ENCODE assay signal across 8 mouse cellular contexts in the genomic region with DNA sequence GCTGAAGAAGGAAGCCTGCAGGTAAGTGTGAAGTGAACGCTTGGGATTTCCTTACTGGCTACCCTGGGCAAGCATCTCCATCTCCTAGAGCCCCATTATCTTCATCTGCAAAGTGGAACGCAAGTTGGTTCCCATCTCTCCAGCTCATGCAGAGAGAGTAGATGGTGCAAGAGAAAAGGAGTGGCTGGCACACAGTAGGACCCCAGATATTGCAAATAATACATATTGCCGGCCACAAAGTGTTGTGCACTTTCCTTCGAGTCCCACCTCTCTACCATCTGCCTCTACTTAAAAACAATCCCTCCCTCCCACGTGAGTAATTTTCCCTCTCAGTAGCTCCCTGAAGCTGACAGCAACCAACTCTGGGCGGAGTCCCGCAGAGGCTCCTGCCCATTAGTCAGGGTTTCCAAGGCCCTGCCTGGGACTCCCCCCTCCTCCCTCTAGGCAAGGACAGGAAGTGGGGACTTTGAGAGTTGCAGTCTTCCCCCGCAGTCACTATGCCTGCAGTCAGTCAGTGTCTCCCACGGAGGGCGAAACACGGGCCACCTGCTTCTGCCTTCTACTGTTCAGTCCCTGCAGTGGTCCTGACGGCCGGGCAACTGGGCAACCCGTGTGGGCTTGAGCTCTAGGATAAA. TPM values are rescaled to one million over a fixed set of nuclear protein-coding genes. Genes with fewer than 3 reads are reported as not detected.
DNase-seq lines count a peak whose midpoint lies in the region; ATAC-seq and TF ChIP-seq lines count a peak whose summit lies in the region.

No protein-coding gene starts in this region.

- H3K4me3 ChIP-seq in hindbrain, embryonic 12.5 days = no peak overlapping the region
- H3K4me3 ChIP-seq in limb, embryonic 14.5 days (replicated peaks; ENCODE audit: low read length) = 0 out of 2 replicates have a peak overlapping the region, but pooled peaks have one; percentile 8
- H3K4me3 ChIP-seq in midbrain, embryonic 15.5 days = no peak overlapping the region
- peak overlapping the region; percentile 32 for H3K4me3 ChIP-seq in testis, adult 2 months (ENCODE audit: control insufficient read depth, low read depth, low read length)

- DNase-seq in A20 (ENCODE audit: low read depth, low spot score) = peak; percentile 77
- peak; percentile 87 to 88 for DNase-seq in adrenal gland, postnatal 36 days
- peak; percentile 83 for DNase-seq in forelimb bud, embryonic 11.5 days (ENCODE audit: low read depth, low spot score)
- peak; percentile 72 for DNase-seq in limb, embryonic 14.5 days (ENCODE audit: low spot score)
- no peak for DNase-seq in cerebellum, postnatal 36 days

- H3K4me2 ChIP-seq in hindbrain, embryonic 12.5 days (replicated peaks) = peak overlapping the region; percentile 40
- H3K4me2 ChIP-seq in limb, embryonic 14.5 days (replicated peaks; ENCODE audit: low read depth, low read length, severe bottlenecking) = peak overlapping the region; percentile 35
- H3K4me2 ChIP-seq in midbrain, embryonic 15.5 days = no peak overlapping the region

- no peak for TF ChIP-seq POLR2A in limb, embryonic 14.5 days (IDR thresholded peaks at IDR 0.05; ENCODE audit: borderline replicate concordance, extremely low read depth, insufficient read depth, insufficient read length)
- no peak for TF ChIP-seq POLR2A in testis, adult 2 months (IDR thresholded peaks at IDR 0.05; ENCODE audit: control insufficient read depth, low read depth, low read length)

- no peaks in the 10 kb centered on the region for H3K9me3 ChIP-seq in hindbrain, embryonic 12.5 days (replicated peaks)
- no peaks in the 10 kb centered on the region for H3K9me3 ChIP-seq in limb, embryonic 14.5 days (ENCODE audit: control insufficient read depth, low read length)
- no peaks in the 10 kb centered on the region for H3K9me3 ChIP-seq in midbrain, embryonic 15.5 days

- peak; percentile 77 for ATAC-seq in hindbrain, embryonic 12.5 days (ENCODE audit: low FRiP score)
- peak; percentile 75 for ATAC-seq in limb, embryonic 14.5 days (ENCODE audit: low FRiP score, low read depth)
- ATAC-seq in midbrain, embryonic 15.5 days (replicated peaks) = peak; percentile 40; the same call in 1 of the 2 replicates

- TF ChIP-seq CTCF in testis, adult 2 months (IDR thresholded peaks at IDR 0.05; ENCODE audit: control insufficient read depth, insufficient read depth, insufficient replicate concordance, low read depth, low read length) = no peak

- H3K9ac ChIP-seq in hindbrain, embryonic 12.5 days = no peak overlapping the region
- H3K9ac ChIP-seq in limb, embryonic 14.5 days (ENCODE audit: low read depth, low read length, severe bottlenecking) = no peak overlapping the region
- no peak overlapping the region for H3K9ac ChIP-seq in midbrain, embryonic 15.5 days

- peak overlapping the region; percentile 60 for H3K27ac ChIP-seq in hindbrain, embryonic 12.5 days
- peak overlapping the region; percentile 49 for H3K27ac ChIP-seq in limb, embryonic 14.5 days (replicated peaks; ENCODE audit: low read depth, low read length)
- H3K27ac ChIP-seq in midbrain, embryonic 15.5 days = no peak overlapping the region
- no peak overlapping the region for H3K27ac ChIP-seq in testis, adult 2 months (ENCODE audit: control insufficient read depth, insufficient read depth, low read depth, low read length)

- H3K36me3 ChIP-seq in hindbrain, embryonic 12.5 days = no peaks in the 10 kb centered on the region
- H3K36me3 ChIP-seq in limb, embryonic 14.5 days (ENCODE audit: control insufficient read depth, insufficient read depth, low read length) = no peaks in the 10 kb centered on the region
- no peaks in the 10 kb centered on the region for H3K36me3 ChIP-seq in midbrain, embryonic 15.5 days (replicated peaks)
- no peaks in the 10 kb centered on the region for H3K36me3 ChIP-seq in testis, adult 2 months (ENCODE audit: control insufficient read depth, insufficient read depth, low read length)

- H3K4me1 ChIP-seq in hindbrain, embryonic 12.5 days = peaks cover 23% of the 10 kb centered on the region
- peaks cover 26% of the 10 kb centered on the region for H3K4me1 ChIP-seq in limb, embryonic 14.5 days (ENCODE audit: control insufficient read depth, insufficient read depth, low read length)
- peaks cover 16% of the 10 kb centered on the region for H3K4me1 ChIP-seq in midbrain, embryonic 15.5 days
- H3K4me1 ChIP-seq in testis, adult 2 months (ENCODE audit: control insufficient read depth, insufficient read depth, low read length) = peaks cover 3% of the 10 kb centered on the region; the same call in 1 of the 2 replicates

- 10% methylated on average over 14 of the region's 14 CpGs for WGBS in hindbrain, embryonic 12.5 days
- WGBS in limb, embryonic 14.5 days = 12% methylated on average over 14 of the region's 14 CpGs
- 15% methylated on average over 14 of the region's 14 CpGs for WGBS in midbrain, embryonic 15.5 days

- H3K27me3 ChIP-seq in hindbrain, embryonic 12.5 days = peaks cover 13% of the 10 kb centered on the region
- no peaks in the 10 kb centered on the region for H3K27me3 ChIP-seq in limb, embryonic 14.5 days (ENCODE audit: control insufficient read depth, insufficient read depth, low read length)
- peaks cover 6% of the 10 kb centered on the region; the same call in 1 of the 2 replicates for H3K27me3 ChIP-seq in midbrain, embryonic 15.5 days (replicated peaks)
- H3K27me3 ChIP-seq in testis, adult 2 months (ENCODE audit: control insufficient read depth, insufficient read depth, low read length) = no peaks in the 10 kb centered on the region; the same call in 1 of the 2 replicates

RNA-seq across cellular contexts. Expression of a gene that starts 1.3 kb away (rescaled TPM):
- not detected for total RNA-seq in adrenal gland, postnatal 36 days (2021)
- polyA plus RNA-seq in hindbrain, embryonic 12.5 days (2016; fragmentation: Nextera tagmentation; extraction: Ambion mirVana) = not detected in 2 replicates
- not detected in 2 replicates for polyA plus RNA-seq in limb, embryonic 14.5 days (2012; rRNA removed)
- polyA plus RNA-seq in limb, embryonic 14.5 days (2014; fragmentation: Nextera tagmentation; extraction: Ambion mirVana) = not detected in 2 replicates
- polyA plus RNA-seq in midbrain, embryonic 15.5 days (2015; fragmentation: Nextera tagmentation; extraction: Ambion mirVana) = not detected in 2 replicates
- polyA plus RNA-seq in testis, adult 2 months (2012; rRNA removed) = 19.1 and 19.7 TPM in 2 replicates

RNA-seq across cellular contexts. Expression of a gene that starts 49.8 kb away (rescaled TPM):
- not detected for total RNA-seq in adrenal gland, postnatal 36 days (2021)
- polyA plus RNA-seq in hindbrain, embryonic 12.5 days (2016; fragmentation: Nextera tagmentation; extraction: Ambion mirVana) = 0.26 TPM in 1 of 2 replicates, not detected in the other
- 0.08 TPM in 1 of 2 replicates, not detected in the other for polyA plus RNA-seq in limb, embryonic 14.5 days (2012; rRNA removed)
- not detected in 2 replicates for polyA plus RNA-seq in limb, embryonic 14.5 days (2014; fragmentation: Nextera tagmentation; extraction: Ambion mirVana)
- 0.22 TPM in 1 of 2 replicates, not detected in the other for polyA plus RNA-seq in midbrain, embryonic 15.5 days (2015; fragmentation: Nextera tagmentation; extraction: Ambion mirVana)
- 159 and 164 TPM in 2 replicates for polyA plus RNA-seq in testis, adult 2 months (2012; rRNA removed)

Comparison
In these comparisons a context has a peak if more than half of its experiments do, and no peak if none do; other contexts are left out.
1. DNase-seq: peak in A20 (single experiment), adrenal gland, postnatal 36 days (2 of 2), forelimb bud, embryonic 11.5 days (single experiment) and limb, embryonic 14.5 days (single experiment); none in cerebellum, postnatal 36 days (0 of 2).
2. H3K27ac ChIP-seq: peak in hindbrain, embryonic 12.5 days (single experiment) and limb, embryonic 14.5 days (single experiment); none in midbrain, embryonic 15.5 days (single experiment) and testis, adult 2 months (single experiment).
3. H3K4me3 ChIP-seq: peak in limb, embryonic 14.5 days (single experiment) and testis, adult 2 months (single experiment); none in hindbrain, embryonic 12.5 days (single experiment) and midbrain, embryonic 15.5 days (single experiment).
4. RNA of a gene that starts 1.3 kb away (polyA plus RNA-seq): 19.1 to 19.7 TPM in testis, adult 2 months; not detected in hindbrain, embryonic 12.5 days, not detected in limb, embryonic 14.5 days and not detected in midbrain, embryonic 15.5 days; every median in the first group is over 10 times any median in the second.
5. RNA of a gene that starts 49.8 kb away (polyA plus RNA-seq): 159 to 164 TPM in testis, adult 2 months; 0.26 TPM in hindbrain, embryonic 12.5 days, 0.22 TPM in midbrain, embryonic 15.5 days and 0.08 TPM in limb, embryonic 14.5 days; every median in the first group is over 100 times any median in the second.
6. Peak in every context shown above with its lines, with median percentiles within 50 percentile points of each other: ATAC-seq.